In the genomic region with DNA sequence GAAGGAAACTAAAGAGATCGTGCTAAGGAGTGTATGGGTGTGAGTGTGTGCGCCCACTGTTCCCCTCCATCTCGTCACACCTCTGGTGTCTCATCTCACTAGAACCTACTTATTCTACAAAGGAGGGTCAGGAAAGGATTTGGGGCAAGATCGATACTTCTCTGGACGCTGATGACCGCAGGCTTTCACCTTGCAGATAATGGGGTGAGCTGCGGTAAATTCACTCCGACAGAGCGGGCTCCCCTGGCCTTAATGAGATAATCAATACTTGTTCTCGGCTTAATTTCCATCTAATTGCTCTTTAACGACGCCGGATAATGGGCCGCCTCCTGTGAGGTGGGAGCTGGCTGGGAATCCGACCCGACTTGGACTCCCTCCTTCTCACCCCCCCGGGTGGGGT, we compare ENCODE assay signal across 1 mouse cellular context.
TF ChIP-seq lines count a peak whose summit lies in the region.

No protein-coding gene starts in this region.

TF ChIP-seq in ES-E14, 5 proteins besides CTCF, POLR2A, EP300 and RAD21:
- TF ChIP-seq MAFK (IDR thresholded peaks at IDR 0.05; ENCODE audit: insufficient read depth, low read depth, low read length) (no peak), ZNF384 (IDR thresholded peaks at IDR 0.05; ENCODE audit: low read depth, low read length) (no peak), ZC3H11A (IDR thresholded peaks at IDR 0.05; ENCODE audit: borderline replicate concordance, low read depth, low read length) (no peak), HCFC1 (IDR thresholded peaks at IDR 0.05; ENCODE audit: borderline replicate concordance, insufficient read depth, low read length) (no peak)
